Mouse (Mus musculus): ENCODE data around the gene Zc3hav1. TPM values are rescaled to one million over a fixed set of nuclear protein-coding genes. Genes with fewer than 3 reads are reported as not detected.
"Not testable (repeated sequence)": the region's sequence is repeated elsewhere in the genome, so short reads cannot be mapped to it uniquely, and the experiment has no call there.

Gene Zc3hav1
- polyA plus RNA-seq, 1 experiment, result 3.5 TPM

GRCm38 (mm10) chr6:38361065-38361464 is 6.7 kb upstream of the Zc3hav1 start:
- TF ChIP-seq CTCF (IDR thresholded peaks at IDR 0.05; ENCODE audit: extremely low read depth, insufficient read depth, low read length) (no peak), POLR2A (IDR thresholded peaks at IDR 0.05; ENCODE audit: extremely low read depth, insufficient read depth, low read length) (no peak)
- no peak overlapping the region for H3K27ac ChIP-seq (ENCODE audit: insufficient read depth, low read length)
- no peaks in the 10 kb centered on the region for H3K4me1 ChIP-seq (ENCODE audit: control insufficient read depth, insufficient read depth, low read length)
- no peak overlapping the region for H3K4me3 ChIP-seq (ENCODE audit: insufficient read depth, low read length)

- no peak overlapping the region for H3K4me3 ChIP-seq (ENCODE audit: insufficient read depth, low read length)
- no peak overlapping the region for H3K27ac ChIP-seq (ENCODE audit: insufficient read depth, low read length)
- no peak for TF ChIP-seq POLR2A (IDR thresholded peaks at IDR 0.05; ENCODE audit: extremely low read depth, insufficient read depth, low read length)
- no peak for TF ChIP-seq CTCF (IDR thresholded peaks at IDR 0.05; ENCODE audit: extremely low read depth, insufficient read depth, low read length)
- H3K4me1 ChIP-seq (ENCODE audit: control insufficient read depth, insufficient read depth, low read length), result no peaks in the 10 kb centered on the region
Measured at GRCm38 (mm10) chr6:38359736-38360499, 5.5 kb upstream of the Zc3hav1 start.

DNA sequence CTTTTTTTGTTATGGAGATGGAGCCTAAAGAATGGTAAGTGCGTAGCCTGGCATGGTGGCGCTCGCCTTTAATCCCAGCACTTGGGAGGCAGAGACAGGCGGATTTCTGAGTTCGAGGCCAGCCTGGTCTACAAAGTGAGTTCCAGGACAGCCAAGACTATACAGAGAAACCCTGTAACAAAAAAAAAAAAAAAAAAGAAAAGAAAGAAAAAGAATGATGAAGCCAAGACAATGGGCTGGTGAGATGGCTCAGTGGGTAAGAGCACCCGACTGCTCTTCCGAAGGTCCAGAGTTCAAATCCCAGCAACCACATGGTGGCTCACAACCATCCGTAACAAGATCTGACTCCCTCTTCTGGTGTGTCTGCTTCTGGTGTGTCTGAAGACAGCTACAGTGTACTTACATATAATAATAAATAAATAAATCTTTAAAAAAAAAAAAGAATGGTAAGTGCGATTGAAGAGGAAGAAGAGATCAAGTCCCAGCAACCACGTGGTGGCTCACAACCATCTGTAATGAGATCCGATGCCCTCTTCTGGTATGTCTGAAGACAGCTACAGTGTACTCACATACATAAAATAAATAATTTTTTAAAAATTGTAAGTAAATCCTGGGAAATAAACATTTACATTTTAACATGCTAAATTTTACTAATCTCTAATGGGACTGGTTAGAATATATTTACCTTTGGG is 4.8 kb upstream of the Zc3hav1 start:
- H3K27ac ChIP-seq (ENCODE audit: insufficient read depth, low read length); H3K4me1 ChIP-seq (ENCODE audit: control insufficient read depth, insufficient read depth, low read length); H3K4me3 ChIP-seq (ENCODE audit: insufficient read depth, low read length): not testable (repeated sequence)

GRCm38 (mm10) chr6:38358253-38359027 is 4.0 kb upstream of the Zc3hav1 start:
- Histone ChIP-seq H3K27ac (ENCODE audit: insufficient read depth, low read length) (no peak overlapping the region), H3K4me3 (ENCODE audit: insufficient read depth, low read length) (no peak overlapping the region), H3K4me1 (ENCODE audit: control insufficient read depth, insufficient read depth, low read length) (no peaks in the 10 kb centered on the region)
- no peak for TF ChIP-seq CTCF (IDR thresholded peaks at IDR 0.05; ENCODE audit: extremely low read depth, insufficient read depth, low read length)
- TF ChIP-seq POLR2A (IDR thresholded peaks at IDR 0.05; ENCODE audit: extremely low read depth, insufficient read depth, low read length), result no peak

DNA sequence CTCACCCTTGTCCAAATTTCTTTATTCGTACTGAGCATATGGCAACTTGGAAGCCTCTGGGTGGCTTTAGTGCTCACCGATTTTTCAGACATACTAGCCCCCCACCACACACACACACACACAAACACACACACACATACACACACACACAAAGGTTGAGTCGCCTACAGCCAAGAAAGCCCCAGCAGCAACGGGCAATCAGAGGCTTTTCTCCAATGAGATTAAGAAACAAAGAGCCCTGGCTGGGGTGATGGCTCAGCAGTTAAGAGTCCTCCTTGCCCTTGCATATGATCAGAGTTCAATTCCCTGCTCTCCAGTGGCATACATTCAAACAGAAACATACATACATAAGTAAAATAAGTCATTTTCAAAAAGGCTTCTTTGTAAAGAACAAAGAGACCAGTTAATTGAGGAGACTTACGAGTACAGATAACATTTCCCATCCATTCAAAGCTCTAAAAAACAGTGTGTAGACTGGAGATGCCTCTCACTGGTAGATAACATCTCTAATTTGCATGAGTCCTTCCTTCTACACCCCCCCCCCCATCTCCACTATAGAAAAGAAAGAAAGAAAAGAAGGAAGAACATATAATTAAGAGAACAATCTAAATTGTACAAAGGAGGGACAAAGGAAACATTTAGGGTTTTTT is 3.3 kb upstream of the Zc3hav1 start:
- no peak overlapping the region for H3K27ac ChIP-seq (ENCODE audit: insufficient read depth, low read length)
- no peak overlapping the region for H3K4me3 ChIP-seq (ENCODE audit: insufficient read depth, low read length)
- no peaks in the 10 kb centered on the region for H3K4me1 ChIP-seq (ENCODE audit: control insufficient read depth, insufficient read depth, low read length)
- TF ChIP-seq POLR2A (IDR thresholded peaks at IDR 0.05; ENCODE audit: extremely low read depth, insufficient read depth, low read length), result no peak
- TF ChIP-seq CTCF (IDR thresholded peaks at IDR 0.05; ENCODE audit: extremely low read depth, insufficient read depth, low read length), result no peak

DNA sequence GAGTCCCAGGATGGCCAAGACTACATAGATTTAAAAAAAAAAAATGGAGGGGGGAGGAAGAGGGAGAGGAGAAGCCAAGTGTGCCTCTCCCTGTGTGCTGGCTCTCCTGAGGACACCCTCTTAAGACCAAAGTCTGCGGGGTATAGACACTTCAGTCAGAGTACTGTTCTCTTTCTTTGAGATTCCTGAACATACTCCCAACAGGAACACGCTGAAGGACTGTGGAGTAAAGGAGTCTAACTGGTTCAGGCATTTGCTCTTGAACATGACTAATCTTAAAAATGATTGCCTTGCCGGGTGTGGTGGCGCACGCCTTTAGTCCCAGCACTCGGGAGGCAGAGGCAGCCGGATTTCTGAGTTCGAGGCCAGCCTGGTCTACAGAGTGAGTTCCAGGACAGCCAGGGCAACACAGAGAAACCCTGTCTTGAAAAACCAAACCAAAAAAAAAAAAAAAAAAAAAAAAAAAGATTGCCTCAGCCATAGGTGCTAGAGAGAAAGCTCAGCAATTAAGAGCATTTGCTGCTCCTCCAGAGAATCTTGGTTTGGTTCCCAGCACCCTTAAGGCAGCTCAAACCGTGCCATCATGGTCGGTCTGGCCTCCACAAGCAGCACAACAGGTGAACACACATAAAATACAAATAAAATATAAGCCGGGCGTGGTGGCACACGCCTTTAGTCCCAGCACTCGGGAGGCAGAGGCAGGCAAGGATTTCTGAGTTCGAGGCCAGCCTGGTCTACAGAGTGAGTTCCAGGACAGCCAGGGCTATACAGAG is 2.4 kb upstream of the Zc3hav1 start:
- H3K4me3 ChIP-seq (ENCODE audit: insufficient read depth, low read length); H3K4me1 ChIP-seq (ENCODE audit: control insufficient read depth, insufficient read depth, low read length); H3K27ac ChIP-seq (ENCODE audit: insufficient read depth, low read length): not testable (repeated sequence)

DNA sequence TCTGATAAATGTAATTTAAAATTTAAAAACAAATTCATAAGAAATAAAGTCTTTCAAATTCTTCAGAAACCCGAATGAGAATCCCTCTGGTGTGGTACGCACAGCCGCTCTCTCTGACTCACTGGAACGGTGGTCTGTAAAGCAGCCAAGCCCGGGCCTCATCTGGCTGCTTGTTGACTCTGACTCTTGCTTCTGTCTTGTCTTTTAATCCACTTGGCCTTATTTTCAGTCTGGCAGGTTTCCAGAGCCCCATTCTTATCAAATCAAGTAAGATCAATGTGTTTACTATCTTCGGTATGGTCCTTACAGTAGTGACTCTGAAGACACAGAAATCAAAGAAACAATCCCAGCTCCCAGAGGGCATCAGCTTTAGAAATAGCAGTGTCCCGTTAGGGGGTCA is 1.5 kb upstream of the Zc3hav1 start:
- H3K27ac ChIP-seq (ENCODE audit: insufficient read depth, low read length), result no peak overlapping the region
- H3K4me1 ChIP-seq (ENCODE audit: control insufficient read depth, insufficient read depth, low read length), result no peaks in the 10 kb centered on the region
- TF ChIP-seq POLR2A (IDR thresholded peaks at IDR 0.05; ENCODE audit: extremely low read depth, insufficient read depth, low read length) (no peak), CTCF (IDR thresholded peaks at IDR 0.05; ENCODE audit: extremely low read depth, insufficient read depth, low read length) (no peak)
- H3K4me3 ChIP-seq (ENCODE audit: insufficient read depth, low read length), result no peak overlapping the region

GRCm38 (mm10) chr6:38355354-38355823 is 986 bp upstream of the Zc3hav1 start:
- H3K4me1 ChIP-seq (ENCODE audit: control insufficient read depth, insufficient read depth, low read length), result no peaks in the 10 kb centered on the region
- H3K27ac ChIP-seq (ENCODE audit: insufficient read depth, low read length), result no peak overlapping the region
- no peak overlapping the region for H3K4me3 ChIP-seq (ENCODE audit: insufficient read depth, low read length)
- TF ChIP-seq POLR2A (IDR thresholded peaks at IDR 0.05; ENCODE audit: extremely low read depth, insufficient read depth, low read length) (no peak), CTCF (IDR thresholded peaks at IDR 0.05; ENCODE audit: extremely low read depth, insufficient read depth, low read length) (no peak)
